Mouse (Mus musculus): ENCODE measurements around the gene Nyap2.

Nyap2 gene

GRCm38 (mm10) chr1:81076831-81077664, at the start of gene Nyap2:
Gene Nyap2, plus strand, starts transcription at chr1:81076950.
- DNase-seq (ENCODE audit: low read depth, low spot score): peak; percentile 48

- no peak for DNase-seq (ENCODE audit: low read depth, low spot score)
These were observed 33.6 kb upstream of the Nyap2 start for GRCm38 (mm10) chr1:81042907-81043868.

DNA sequence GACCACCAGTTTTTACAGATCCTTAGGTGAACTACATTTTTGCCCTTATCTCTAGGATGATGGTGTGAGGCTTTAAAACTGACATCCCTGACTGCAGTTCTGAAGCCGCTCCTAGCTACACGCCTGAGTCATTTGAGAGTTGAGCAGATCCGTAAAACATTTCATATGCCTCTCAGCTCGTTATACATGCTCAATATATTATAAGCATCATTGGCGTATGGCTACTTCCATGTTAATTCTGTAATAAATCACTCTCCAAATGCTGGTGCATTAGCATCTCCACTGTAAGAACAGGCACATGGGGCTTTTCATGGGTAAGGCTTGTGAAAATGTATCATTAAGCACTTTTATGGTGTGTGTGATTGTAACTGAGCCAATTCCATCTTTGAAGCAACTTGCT, 18.4 kb upstream of the Nyap2 start:
- no peak for DNase-seq (ENCODE audit: low read depth, low spot score)

DNA sequence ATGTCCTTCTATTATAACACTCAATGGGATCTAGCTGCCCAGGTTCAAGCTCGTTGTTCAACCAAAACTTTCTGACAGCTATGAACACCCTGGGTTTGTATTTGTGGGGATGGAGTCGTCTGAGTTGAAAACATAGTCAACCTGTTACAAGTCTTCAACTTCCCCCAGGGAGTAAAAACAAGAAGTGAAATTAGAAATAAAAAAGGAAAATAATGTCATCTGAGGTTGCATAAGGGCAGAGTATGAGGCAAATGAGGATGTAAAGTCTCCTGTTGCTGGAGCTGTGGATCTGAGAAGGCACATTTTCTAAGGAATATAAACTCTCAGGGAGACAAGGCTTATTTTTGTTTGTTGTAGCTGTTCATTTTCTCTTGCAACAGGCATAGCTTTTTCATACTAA, 17.9 kb upstream of the Nyap2 start:
- no peak for DNase-seq (ENCODE audit: low read depth, low spot score)

DNA sequence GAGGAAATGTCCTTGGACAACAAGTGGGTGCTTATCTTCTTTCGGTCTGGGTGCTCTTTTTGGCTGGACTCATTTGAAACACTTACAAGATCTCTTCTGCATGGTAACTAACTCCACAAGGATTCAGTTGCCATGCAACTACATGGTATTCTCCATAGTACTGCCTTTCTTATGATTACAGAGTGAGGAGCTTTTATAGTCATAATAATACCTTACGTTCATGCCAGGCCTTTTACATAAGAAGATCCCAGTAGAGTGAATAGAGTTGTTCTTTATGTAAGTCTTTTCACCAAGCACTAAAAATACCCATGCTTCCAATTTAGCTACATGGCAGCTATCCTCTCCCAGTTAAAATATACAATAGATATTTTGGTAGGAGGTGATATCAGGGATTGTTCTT, 13.9 kb upstream of the Nyap2 start:
- no peak for DNase-seq (ENCODE audit: low read depth, low spot score)

- DNase-seq (ENCODE audit: low read depth, low spot score): no peak
These were observed 491 bp upstream of the Nyap2 start for GRCm38 (mm10) chr1:81076259-81076658.

GRCm38 (mm10) chr1:81077665-81078314, 1.0 kb downstream of the Nyap2 start:
- no peak for DNase-seq (ENCODE audit: low read depth, low spot score)

GRCm38 (mm10) chr1:81087485-81087884, 10.7 kb downstream of the Nyap2 start:
- no peak for DNase-seq (ENCODE audit: low read depth, low spot score)

DNA sequence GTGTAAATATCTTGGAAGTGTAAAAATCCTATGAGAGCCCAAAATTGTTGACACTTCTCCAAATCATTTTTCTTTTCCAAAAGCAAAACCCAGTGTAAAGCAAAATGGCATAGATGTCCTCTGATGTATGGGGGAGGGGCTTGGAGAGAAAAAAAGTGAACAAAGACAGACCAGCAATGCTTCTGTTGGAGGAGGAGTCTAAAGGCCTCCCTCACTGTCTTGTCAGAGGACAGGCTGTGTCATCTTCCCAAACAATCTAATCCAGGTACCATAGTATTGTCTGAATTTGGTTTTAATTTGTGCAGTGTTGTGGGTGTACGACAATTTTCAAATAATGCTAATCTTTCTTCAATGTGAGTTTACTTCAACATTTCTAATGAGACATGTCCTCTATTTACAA, 13.7 kb downstream of the Nyap2 start:
- no peak for DNase-seq (ENCODE audit: low read depth, low spot score)

- no peak for DNase-seq (ENCODE audit: low read depth, low spot score)
These were observed 14.2 kb downstream of the Nyap2 start for GRCm38 (mm10) chr1:81090979-81091378.

DNA sequence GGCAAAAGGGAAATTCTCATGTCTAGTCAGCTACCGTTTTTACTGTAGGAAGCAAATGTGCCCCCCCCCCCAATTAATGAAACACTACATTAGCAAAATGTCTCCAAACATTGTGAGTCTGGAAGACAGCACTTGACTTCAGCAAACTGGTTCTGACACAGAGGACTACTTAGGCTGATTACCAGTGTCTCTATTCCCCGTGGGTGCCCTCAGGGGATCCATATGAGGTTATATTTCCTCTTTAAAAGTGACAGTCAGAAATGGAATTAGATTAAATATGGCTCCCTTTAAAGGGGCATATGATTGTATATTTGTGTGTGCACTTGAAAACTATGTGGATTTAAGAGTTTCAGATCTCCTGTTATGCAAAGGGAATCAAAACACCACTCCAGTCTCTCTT, 15.3 kb downstream of the Nyap2 start:
- no peak for DNase-seq (ENCODE audit: low read depth, low spot score)

- DNase-seq (ENCODE audit: low read depth, low spot score): no peak
These were observed 16.1 kb downstream of the Nyap2 start for GRCm38 (mm10) chr1:81092886-81093285.

- no peak for DNase-seq (ENCODE audit: low read depth, low spot score)
These were observed 22.2 kb downstream of the Nyap2 start for GRCm38 (mm10) chr1:81098950-81099349.

- no peak for DNase-seq (ENCODE audit: low read depth, low spot score)
These were observed 25.0 kb downstream of the Nyap2 start for GRCm38 (mm10) chr1:81101749-81102148.

DNA sequence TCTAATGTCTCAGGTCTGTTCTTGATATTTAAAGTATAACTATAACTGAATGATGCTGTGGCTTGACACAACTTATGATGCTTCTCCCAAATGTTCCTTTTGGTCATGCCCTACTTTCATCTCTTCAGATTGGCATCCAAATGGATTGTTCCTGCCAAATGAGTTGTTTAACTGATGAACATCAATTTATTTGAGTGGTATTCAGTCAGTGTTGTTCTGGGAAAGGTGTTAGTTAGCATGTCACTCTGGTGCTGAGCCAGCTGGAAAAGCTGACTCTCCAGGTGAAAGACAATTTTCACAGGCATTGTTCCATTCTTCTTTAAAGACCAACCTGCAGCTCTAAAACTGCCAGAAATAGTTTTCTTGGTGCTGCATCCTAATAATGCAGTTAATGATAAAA, 43.0 kb downstream of the Nyap2 start:
- DNase-seq (ENCODE audit: low read depth, low spot score): no peak

GRCm38 (mm10) chr1:81132007-81132712, 55.4 kb downstream of the Nyap2 start:
- no peak for DNase-seq (ENCODE audit: low read depth, low spot score)

- DNase-seq (ENCODE audit: low read depth, low spot score): no peak
These were observed 67.1 kb downstream of the Nyap2 start for GRCm38 (mm10) chr1:81143855-81144254.

DNA sequence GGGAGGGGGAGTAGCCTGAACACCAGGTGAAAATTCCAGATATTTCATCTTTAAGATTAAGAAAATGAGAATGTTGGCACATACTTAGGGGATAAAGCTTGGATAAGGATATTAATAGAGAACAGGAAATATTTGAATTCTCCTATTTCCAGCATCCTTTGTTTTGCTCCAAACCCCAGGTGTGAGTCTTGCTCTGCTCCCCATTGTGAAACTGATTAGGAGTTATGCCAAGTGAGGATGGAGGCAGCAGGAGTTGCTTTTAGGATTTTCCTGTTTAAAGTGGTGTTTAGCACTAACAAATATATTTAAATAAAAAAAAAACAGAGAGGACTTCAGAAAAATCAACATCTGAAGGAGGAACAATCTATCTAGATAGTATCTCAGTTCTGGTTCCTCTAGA, 68.8 kb downstream of the Nyap2 start:
- DNase-seq (ENCODE audit: low read depth, low spot score): no peak

- no peak for DNase-seq (ENCODE audit: low read depth, low spot score)
These were observed 92.5 kb downstream of the Nyap2 start for GRCm38 (mm10) chr1:81169245-81169644.

DNA sequence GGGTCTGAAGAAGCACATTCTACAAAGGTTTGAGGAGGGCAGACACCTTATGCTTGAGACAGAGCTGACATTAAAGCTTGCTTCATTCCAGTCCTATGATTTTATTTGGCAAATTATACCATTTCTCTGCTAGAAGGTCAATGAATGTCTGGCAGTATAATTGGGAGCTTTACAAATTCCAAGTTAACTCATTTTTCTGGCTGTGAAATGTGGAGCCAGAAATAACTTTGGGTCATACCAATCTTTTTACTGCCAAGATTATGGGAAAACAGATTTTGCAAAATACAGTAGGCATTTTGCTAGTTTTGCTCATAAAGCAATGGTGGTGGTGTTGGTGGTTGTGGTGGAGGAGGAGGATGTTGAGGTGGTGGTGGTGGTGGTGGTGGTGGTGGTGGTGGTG, 96.0 kb downstream of the Nyap2 start:
- no peak for DNase-seq (ENCODE audit: low read depth, low spot score)

- DNase-seq (ENCODE audit: low read depth, low spot score): no peak
These were observed 96.6 kb downstream of the Nyap2 start for GRCm38 (mm10) chr1:81173303-81173702.
